Mouse (Mus musculus) heart, postnatal 0 days (tissue): ENCODE results near the gene Ethe1.

Source experiments
- CTCF ChIP-seq: IDR thresholded peaks from 2 replicates; pipeline ENCODE4 v1.5.1; 2016; ENCODE audit warnings: antibody characterized with exemption, control low read depth, low read depth
- EP300 ChIP-seq: IDR thresholded peaks from 2 replicates; pipeline ENCODE4 v1.6.1; 2016; ENCODE audit warnings: antibody characterized with exemption, low read depth

DNA sequence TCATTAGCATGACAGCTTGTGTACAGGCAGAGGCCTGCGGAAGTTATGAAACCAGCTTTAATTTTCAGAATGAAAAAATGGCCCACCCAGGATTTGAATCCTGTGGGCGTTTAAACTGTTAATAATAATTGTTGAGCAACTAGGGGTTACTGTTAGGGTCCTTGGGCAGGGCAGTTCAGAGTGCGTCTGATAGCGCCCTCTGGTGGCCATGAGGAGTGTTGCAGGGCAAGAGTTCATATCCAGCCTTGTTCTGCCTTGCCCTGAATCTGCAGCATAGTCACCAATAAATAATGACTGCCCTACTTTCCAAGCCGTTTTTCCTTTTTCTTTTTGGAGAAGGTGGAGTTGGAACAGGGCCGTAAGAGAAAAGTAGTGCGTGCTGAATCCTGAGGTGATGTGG is 66.3 kb downstream of the Ethe1 start:
- TF ChIP-seq EP300 (no peak), CTCF (peak; percentile 71)
